Mouse (Mus musculus): ENCODE measurements around the gene Rap2c. TPM values are rescaled to one million over a fixed set of nuclear protein-coding genes. Genes with fewer than 3 reads are reported as not detected.

Gene Rap2c
- total RNA-seq (2015) (56.3 and 56.4 TPM in 2 replicates), total RNA-seq (2017) (45.0 and 47.0 TPM in 2 replicates)

DNA sequence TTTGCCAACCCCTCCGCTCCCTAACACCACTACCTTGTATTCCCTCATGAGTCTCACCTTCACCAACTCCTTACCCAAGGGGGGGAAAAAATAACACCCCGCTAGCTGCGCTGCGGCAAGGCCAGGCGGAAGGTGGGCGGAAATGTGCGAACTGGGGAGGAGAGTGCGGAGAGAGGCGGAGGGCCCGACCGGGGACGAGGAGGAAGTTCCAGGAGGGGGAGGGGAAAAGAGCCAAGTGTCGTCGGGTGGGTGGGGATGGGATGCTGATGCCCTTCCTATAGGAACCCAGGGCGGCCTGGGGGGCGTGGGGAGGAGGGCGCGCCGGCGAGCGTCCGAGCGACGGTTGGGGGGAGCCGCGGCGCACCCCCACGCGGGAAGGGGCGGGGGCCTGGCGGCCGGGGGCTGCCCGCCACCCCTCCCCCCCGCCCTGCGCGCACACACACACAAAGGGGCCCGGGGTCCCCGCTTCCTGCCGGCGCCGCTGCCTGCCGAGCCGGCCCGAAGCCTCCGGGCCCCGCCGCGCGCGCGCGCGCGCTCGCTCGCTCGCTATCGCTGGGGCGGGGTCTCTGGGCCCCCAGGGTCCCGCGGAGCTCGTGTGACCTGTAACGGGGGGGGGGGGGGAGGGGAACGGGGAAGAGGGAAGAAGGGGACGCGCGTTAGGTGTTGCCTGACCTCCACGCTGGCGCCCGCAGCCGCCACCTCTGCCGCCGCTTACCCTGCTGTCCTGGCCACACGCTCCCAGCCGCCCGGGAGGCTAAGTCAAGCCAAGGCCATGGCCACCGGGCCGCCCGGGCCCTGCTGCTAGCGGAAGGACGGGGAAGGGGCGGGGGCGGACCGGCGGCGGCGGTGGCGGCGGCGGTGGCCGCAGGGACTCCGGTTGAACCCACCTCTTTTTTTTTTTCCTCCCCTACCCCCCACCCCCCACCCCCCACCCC lies at the start of gene Rap2c:
TSS of gene Rap2c (minus strand) at position 168 of the 935 bp plus-strand sequence.
- ATAC-seq (ENCODE audit: poor library complexity, severe bottlenecking) = peak; percentile 78

DNA sequence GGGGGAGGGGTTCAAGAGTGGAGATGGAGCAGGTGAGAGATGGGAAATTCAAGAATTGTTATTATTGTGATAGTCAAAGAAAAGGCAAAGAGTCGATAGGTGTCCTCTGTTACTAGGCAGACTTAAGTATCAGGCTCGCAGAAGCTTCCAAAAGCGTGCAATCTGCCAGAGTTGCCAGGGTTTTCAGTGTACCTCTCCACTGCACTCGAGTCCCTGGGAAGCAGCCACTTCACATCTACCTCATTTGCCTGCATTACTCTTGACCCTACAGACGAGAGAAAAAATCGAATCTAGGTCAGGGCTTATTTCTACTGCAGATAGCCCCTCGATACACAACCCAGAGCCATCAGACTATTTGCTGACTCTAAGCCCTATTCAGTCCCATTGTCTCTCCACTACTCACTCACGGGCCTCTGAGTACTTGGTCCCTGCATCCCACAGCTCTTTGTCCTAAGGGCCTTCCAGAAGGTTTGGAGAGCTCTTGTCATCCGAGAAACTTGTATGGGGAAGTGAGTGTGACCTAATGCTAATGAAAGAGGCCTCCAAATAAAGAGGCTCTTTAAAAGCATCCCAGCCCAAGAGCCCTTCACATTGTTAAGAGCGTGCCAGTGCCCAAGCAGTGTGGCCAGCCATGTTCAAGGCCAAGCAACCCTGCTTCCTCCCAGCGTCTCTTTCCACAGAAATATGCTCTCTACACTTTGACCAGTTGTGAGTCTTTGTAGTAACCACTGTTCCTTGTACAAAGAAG lies 48.9 kb upstream of the Rap2c start:
- no peak for ATAC-seq (ENCODE audit: poor library complexity, severe bottlenecking)

DNA sequence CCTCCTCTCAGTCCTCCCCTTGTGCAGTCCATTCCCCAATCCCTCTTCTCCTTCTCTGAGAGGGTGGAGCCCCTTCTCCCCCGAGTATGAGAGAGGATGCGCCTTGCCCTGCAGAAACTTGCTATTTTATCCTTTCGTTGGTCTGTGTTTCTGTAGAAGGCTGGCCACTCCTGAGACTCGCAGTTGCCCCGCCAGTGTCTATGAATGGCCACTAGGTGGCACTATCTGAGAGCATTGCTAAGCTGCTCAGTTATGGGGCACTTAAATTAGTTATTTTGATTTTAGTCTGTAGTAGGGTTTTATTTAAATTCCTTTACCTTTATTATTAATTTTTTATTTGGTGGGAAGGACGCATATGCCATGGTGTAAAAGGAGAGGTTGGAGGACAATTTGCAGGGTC lies 48.0 kb upstream of the Rap2c start:
- ATAC-seq (ENCODE audit: poor library complexity, severe bottlenecking) = peak; percentile 82

DNA sequence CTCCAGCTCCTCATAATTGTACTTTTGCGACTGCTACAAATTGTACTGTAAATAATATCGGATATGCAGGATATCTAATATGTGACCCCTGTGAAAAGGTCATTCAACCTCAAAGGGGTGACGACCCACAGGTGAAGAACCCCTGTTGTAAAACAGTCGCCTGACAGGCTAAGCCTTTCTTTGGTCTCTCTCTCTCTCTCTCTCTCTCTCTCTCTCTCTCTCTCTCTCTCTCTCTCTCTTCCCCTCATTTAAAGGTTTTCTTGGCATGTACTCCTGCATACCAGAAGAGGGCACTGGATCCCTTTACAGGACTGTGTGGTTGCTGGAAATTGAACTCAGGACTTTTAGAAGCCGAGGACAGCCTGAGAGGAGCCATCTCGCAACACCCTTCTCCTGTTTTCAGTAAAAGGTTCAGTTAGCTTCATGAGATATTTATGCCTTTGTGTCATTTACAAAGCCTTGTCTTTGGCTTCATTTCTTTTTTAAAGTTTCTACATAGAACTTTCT lies 47.4 kb upstream of the Rap2c start:
- ATAC-seq (ENCODE audit: poor library complexity, severe bottlenecking) = no peak; the same call in 1 of the 2 replicates

DNA sequence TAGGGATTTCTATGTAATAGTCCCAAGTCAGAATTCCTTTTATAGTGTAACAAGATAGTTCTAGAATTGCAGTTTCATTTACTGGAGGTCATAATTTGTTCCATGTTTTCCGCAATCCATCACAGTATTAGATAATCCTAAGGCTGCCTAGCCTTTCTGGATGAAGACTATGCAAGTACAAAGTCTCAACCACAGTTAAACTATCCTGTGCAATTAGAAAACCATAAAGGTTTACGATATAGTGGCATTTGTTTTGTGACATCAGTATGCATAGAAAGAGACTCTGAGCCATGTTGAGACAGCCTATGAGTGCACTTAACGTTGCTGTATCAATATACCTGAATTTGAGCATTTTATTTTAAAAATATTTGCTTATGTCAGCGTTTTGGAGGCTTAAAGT lies 42.4 kb upstream of the Rap2c start:
- ATAC-seq (ENCODE audit: poor library complexity, severe bottlenecking) = no peak

DNA sequence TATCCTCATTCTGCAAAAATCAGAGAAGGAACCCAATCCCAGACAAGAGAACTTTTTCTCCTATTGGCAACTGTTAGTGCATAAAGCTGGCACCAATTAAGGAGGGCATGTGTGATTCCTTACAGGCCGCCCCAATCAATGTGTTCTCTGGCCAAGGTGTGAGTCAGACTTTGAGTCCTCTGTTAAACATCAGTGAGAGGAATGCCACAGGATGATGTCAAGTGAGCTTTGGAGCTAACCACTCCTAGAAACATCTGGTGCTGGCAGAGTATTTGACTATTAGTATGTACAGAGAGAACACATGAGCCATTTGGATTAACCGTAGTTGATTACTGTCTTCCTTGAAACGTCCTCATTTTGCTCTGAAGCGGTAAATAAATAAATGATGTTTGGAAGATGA lies 40.9 kb upstream of the Rap2c start:
- ATAC-seq (ENCODE audit: poor library complexity, severe bottlenecking) = no peak

DNA sequence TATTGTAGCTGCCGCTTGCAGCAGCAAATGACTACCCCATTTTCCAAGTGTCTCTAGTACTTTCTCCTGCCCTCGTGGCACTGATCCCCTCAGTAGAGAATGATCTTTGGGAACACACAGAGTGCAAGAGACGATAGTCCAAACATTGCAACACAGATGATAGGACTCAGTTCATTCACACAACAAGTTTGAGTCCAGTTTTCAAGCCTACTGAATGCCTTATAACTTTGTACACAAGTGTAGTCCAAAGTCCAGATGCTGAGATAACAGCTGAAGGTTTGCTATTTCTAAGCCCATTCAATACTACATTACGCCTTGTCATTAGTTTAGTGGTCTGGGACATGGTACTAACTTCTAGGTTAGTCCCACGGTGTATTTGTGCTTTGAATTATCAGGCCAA lies 40.5 kb upstream of the Rap2c start:
- no peak for ATAC-seq (ENCODE audit: poor library complexity, severe bottlenecking)

DNA sequence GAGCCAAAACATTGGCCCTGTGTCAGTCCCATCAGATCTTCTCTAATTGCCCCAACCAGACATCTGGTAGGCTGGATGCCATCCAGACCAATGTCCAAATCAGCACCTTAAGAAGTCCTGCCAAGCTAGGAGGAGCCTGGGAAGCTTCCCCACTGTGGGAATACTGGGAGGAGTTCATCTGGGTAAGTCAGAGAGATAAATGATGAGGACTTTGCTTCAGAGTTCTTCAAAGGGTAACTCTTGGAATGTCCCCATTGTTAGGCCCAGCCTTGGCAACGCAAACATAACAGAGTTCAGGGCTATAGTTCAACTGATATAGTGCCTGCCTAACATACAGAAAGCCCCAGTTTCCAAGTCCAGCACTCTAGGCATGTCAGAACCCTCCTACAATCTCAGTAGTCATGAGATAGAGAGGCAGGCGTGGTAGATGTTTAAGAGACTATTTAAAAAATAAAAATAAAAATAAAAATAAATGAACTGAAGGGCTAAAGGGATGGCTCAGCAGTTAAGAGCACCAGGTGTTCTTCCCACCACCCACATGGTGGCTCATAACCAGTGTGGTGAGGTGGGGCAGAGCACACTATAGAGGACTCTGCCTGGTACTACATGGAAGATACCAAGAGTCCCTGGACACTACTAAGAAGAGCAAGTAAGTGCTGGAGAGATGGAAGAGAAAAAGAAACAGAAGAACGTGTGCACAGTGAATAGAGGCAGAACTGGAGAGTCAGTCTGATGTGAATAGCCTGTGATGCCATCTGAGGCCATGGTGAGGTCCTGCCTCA lies 34.1 kb upstream of the Rap2c start:
- no peak for ATAC-seq (ENCODE audit: poor library complexity, severe bottlenecking)

DNA sequence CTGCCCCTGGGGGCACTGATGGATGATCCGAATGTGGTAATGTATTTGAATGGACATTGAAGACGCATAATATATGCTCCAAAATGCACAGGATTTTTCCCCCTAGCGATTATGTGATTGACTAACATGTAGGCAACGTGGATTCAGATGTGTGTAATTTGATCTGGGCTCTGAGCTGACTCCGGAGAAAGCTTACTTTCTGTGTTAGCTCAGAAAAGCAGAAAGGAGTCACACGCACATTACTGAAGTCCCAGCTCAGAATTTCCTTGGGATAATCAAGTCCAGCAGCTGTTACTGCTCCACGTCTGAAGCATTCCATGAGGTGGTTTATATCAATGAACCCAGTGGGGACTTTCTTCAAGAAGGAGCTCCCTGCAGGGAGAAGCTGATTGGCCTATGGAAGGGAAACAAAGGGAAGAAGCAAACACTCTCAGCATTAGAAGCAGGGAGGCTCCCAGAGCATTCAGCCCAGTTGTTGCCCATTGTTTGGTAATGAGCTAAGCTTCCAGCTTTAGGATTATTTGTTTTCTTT lies 17.9 kb upstream of the Rap2c start:
- no peak for ATAC-seq (ENCODE audit: poor library complexity, severe bottlenecking)

DNA sequence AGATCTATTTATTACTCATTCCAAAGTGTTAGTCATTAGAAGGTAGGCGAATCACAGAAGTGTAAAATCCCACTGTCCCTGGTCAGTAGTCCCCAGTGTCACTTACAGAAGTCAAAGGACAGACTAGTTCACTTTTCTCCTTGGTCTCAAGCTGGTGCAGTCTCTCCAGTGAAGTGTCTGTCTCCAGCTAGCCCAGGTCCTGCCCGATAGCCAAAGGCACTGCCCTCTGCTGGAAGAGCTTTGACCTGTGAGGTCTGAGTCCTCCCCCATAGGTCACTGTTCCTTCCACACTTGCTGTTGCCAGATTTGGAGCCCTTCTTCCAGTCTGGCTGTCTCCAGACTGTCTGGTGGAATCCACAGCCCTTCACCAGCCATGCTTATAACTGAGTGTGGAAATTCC lies 2.1 kb upstream of the Rap2c start:
- peak; percentile 69 for ATAC-seq (ENCODE audit: poor library complexity, severe bottlenecking)

DNA sequence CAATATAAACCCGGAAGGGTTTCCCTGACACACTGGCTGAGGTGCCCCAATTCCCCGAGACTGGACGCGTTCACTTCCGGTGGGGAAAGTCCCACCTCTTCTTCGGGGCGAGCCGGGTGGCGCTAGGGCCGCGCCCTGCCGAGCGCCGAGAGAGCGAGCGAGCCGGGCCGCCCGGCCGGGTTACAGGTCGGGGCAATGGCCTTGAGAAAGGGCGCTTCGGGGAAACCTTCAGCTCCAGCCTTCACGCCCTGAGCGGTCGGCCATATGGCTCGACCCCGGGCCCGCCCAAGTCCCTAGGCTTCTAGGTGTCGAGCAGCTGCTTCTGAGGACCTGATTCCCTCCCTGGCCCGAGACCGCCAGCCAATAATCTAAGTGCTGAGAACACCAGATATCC lies 965 bp upstream of the Rap2c start:
- ATAC-seq (ENCODE audit: poor library complexity, severe bottlenecking) = peak; percentile 81

DNA sequence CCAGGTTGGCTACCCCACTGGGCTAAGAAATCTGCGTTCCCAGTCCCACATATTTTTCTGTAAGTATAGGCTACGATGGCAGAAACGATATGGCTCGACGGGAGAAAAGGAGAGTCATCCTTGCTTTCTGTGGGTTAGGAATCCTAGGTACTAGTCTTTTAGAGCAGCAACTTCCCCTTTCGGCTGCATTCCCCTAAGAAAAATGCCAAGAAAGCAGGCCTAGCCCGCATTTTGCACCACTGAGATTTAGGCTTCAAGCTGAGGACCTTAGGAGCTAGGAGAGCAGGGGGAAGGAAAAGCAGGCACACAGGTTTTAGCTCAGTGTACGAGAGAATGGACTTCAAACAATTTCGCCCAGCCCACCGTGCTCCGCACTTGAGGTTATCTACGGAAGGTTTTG lies 892 bp downstream of the Rap2c start:
- ATAC-seq (ENCODE audit: poor library complexity, severe bottlenecking) = no peak

DNA sequence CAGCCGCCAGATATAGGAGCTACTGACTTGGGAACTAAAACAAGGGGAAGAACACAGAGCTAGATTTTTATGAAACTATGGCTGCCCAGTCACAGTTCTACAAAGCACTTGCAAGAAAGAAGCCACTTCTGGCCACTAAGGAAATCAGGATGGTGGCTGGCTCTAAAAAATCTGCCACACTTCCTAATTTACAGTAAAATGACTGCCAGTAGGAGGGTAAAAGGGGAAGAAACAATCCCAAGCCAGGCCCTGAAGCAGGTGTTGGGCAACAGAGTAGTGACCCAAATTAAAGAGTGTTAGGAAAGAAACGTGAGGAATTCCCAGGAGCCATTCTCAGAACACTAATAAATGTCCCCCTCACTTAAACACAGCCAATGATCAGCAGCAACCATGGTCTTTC lies 5.5 kb downstream of the Rap2c start:
- ATAC-seq (ENCODE audit: poor library complexity, severe bottlenecking) = peak; percentile 88

DNA sequence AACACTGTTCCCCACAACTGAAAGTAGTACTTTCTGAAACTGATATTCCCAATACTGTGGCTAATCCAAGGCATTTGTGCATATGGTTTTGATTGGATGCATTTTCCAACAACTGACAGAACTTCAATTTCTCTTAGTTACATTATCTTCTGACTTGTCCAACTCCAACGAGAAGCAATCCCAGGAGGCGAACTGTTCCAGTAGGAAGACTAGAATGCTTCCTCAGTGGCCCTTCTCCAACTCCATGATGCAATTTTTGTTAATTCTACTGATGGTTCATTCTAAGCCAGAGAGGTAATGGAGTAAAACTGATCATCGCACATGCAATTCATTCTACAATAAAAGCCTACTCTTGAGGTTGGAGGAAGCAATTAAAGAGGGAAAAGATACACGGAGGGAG lies 7.5 kb downstream of the Rap2c start:
- no peak for ATAC-seq (ENCODE audit: poor library complexity, severe bottlenecking)

DNA sequence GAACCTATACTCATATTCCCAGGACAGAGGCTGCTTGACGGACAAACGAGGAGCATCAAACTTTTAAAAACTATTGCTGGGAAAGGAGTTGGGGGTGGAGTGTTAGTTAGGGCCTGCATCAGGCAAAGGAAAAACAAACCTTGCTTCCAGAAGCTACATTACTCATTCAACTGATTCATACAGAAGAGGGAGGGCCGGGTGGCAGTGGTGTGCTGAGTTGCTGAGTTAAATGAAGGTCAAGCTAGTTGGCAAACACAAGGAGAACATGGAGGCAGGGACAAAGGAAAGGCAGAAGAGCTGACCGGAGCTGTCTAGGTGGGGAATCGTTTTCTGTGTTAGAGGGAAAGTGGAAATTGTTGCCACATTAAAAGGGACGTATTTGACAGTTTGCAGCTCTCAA lies 17.0 kb downstream of the Rap2c start:
- no peak for ATAC-seq (ENCODE audit: poor library complexity, severe bottlenecking)

DNA sequence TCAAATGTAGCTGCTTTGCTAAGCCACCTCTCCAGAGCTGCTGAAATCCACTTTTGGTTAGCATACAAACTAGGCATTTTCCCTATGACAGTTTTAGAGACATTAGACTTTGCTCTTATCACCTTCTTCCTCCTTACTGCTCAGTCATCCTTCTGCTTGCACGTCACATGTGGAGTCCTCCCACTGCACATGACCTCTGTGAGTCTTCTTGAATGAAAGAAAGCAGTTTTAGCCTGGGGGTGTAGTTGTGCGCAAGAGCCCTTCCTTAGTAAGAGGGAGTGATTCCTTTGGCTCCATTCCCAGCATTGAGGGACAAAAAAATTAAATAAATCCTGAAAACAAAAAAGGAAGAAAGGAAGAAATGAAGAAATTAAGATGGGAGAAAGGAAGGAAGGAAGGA lies 22.5 kb downstream of the Rap2c start:
- ATAC-seq (ENCODE audit: poor library complexity, severe bottlenecking) = no peak

DNA sequence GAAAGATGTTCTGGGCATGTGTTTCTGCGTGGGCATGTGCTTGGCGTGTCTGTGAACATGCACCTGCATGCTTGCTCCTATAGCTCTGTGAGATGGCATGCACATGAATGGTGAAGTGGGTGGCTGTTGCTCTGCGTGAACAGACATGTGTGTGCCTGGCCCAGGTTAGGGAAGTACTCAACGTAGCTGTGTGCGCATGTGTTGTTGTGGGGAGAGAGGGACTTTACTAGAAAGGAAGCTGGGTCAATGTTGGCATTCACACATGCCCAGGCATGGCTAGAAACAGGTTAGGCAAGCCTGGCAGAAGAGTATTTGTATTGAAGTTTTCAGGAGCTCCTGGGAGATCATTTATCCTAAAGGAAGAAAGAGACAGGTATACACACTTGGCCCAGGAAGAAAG lies 26.5 kb downstream of the Rap2c start:
- ATAC-seq (ENCODE audit: poor library complexity, severe bottlenecking) = no peak

DNA sequence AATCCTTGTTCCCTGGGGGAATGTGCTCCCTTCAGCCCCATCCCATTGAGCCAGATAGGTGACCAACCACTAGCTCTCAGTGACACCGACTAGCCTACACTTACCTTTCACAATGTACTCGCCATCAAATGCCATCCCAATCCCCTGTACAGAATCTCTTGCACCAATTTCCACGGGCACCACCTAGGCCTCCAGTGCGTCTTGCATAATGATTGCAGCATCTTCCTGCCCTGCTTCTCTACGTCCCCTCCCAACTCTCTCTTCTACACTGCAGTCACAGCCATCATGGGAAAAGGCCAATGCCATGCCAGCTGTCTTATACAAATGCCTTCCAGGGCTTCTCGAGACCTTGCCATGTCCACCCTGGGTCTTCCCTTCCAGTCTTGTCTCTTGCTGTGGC lies 27.9 kb downstream of the Rap2c start:
- ATAC-seq (ENCODE audit: poor library complexity, severe bottlenecking) = peak; percentile 72

DNA sequence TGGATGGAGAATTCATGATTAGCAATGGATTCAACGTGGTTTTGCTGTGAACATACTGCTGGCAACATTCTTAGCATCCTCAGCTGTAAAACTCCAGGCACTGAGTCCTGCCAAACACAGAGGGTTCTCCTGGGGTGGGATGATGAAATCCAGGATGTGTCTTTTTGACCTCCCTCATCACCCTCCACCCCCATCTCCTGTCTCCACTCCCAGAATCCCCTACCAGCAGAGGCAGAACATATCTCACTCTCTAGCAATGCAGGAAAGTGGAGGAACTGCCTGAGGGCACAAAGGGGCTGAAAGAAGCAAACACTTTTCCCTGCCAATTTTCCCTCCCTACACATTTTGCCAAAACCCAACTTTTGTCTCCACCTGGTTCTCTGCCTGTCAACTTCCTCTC lies 29.2 kb downstream of the Rap2c start:
- no peak for ATAC-seq (ENCODE audit: poor library complexity, severe bottlenecking)

DNA sequence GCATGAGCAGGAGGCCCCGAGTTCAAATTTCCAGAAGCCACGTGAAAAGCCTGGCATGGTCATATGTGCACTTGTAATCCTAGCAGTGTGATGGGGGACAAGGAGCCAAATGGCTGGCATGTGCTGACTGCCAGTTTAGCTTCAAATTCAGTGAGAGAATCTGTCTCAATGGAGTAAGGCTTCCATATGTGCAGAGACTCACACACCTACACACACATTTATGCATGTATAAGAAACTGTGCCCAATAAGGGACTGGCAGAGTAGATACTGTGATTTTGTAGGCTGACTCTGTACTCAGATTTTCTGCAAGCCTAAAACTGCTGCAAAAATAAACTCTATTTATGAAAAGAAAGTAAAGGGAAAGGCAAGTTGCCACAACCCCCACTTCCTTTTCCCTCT lies 39.4 kb downstream of the Rap2c start:
- no peak for ATAC-seq (ENCODE audit: poor library complexity, severe bottlenecking)

DNA sequence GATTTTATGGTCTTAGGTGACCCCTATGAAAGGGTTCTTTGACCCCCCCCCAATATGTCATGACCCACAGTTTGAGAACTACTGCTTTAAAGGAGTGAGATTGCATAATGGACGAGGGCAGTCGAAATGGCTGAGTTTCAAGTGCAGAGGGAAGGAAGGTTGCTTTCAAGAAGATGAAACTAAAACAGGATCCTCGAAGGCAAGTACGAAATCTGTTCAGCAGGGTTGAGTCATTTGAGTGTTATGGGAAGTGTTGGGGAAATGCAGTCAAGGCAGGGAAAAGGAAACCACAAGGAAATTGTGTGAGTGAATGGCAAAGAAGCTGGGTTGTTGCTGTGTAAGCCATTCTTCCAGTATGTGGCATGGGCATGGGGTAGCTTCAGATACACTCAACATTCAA lies 45.7 kb downstream of the Rap2c start:
- ATAC-seq (ENCODE audit: poor library complexity, severe bottlenecking) = peak; percentile 91

Measured in megakaryocyte, adult 5-6 weeks (primary cell).